Mouse (Mus musculus) kidney, embryonic 15.5 days (tissue): Measurements from ENCODE around the gene Sesn3. TPM values are rescaled to one million over a fixed set of nuclear protein-coding genes. Genes with fewer than 3 reads are reported as not detected.

Source experiments
- ATAC-seq: fragments of 200-750 bp; cut with Nextera tagmentation; replicated peaks from 2 replicates; pipeline ENCODE4 v1.8.0; 2017; ENCODE audit warnings: moderate TSS enrichment; ENCODE audit not compliant: low FRiP score
- H3K27ac ChIP-seq: fragments of 300-500 bp; sonication (generic); 2 replicates; pipeline ENCODE4 v1.5.1; 2015; ENCODE audit warnings: mild to moderate bottlenecking, inconsistent platforms
- H3K27me3 ChIP-seq: fragments of 300-500 bp; sonication (generic); 2 replicates; pipeline ENCODE4 v1.6.1; 2015; ENCODE audit warnings: inconsistent platforms
- H3K36me3 ChIP-seq: fragments of 300-500 bp; sonication (generic); 2 replicates; pipeline ENCODE4 v1.6.1; 2015; ENCODE audit warnings: inconsistent platforms
- H3K4me1 ChIP-seq: fragments of 300-500 bp; sonication (generic); 2 replicates; pipeline ENCODE4 v1.6.1; 2015; ENCODE audit warnings: inconsistent platforms
- H3K4me2 ChIP-seq: fragments of 300-500 bp; sonication (generic); 2 replicates; pipeline ENCODE4 v1.6.1; 2015; ENCODE audit warnings: moderate library complexity, mild to moderate bottlenecking, inconsistent platforms
- H3K4me3 ChIP-seq: fragments of 300-500 bp; sonication (generic); replicated peaks from 2 replicates; pipeline ENCODE4 v1.5.1; 2015; ENCODE audit warnings: mild to moderate bottlenecking, inconsistent platforms
- H3K9ac ChIP-seq: fragments of 300-500 bp; sonication (generic); 2 replicates; pipeline ENCODE4 v1.6.1; 2015; ENCODE audit warnings: mild to moderate bottlenecking, inconsistent platforms
- H3K9me3 ChIP-seq: fragments of 300-500 bp; sonication (generic); replicated peaks from 2 replicates; pipeline ENCODE4 v1.6.1; 2016; ENCODE audit warnings: inconsistent platforms
- WGBS: fragments of 180-500 bp; shearing (Covaris S2); methylation state at CpG from one replicate; pipeline ENCODE4 v1.1.7; 2015; ENCODE audit warnings: mixed read lengths; 5-methylcytosine and 5-hydroxymethylcytosine counted together
- polyA plus RNA-seq: library from polyadenylated mRNA; unstranded; fragments of >200 nt; fragmentation: Nextera tagmentation; extraction: Ambion mirVana; gene quantifications from 2 replicates; pipeline ENCODE4 v1.2.1, GENCODE M21; 2015

Gene Sesn3
- polyA plus RNA-seq, 1 experiment from 2014 or later = 20.9 TPM

GRCm38 (mm10) chr9:14364719-14365118 lies 89.9 kb downstream of the Sesn3 start:
- no peaks in the 10 kb centered on the region for H3K36me3 ChIP-seq
- H3K4me2 ChIP-seq = no peak overlapping the region
- 94% methylated on average over 9 of the region's 9 CpGs for WGBS
- H3K27me3 ChIP-seq = no peaks in the 10 kb centered on the region
- H3K9ac ChIP-seq = no peak overlapping the region
- no peak overlapping the region for H3K4me3 ChIP-seq
- no peaks in the 10 kb centered on the region for H3K9me3 ChIP-seq
- no peak overlapping the region for H3K27ac ChIP-seq
- H3K4me1 ChIP-seq = no peaks in the 10 kb centered on the region
- no peak for ATAC-seq

- H3K9ac ChIP-seq = no peak overlapping the region
- no peak overlapping the region for H3K4me3 ChIP-seq
- H3K27me3 ChIP-seq = no peaks in the 10 kb centered on the region
- no peaks in the 10 kb centered on the region for H3K4me1 ChIP-seq
- 60% methylated on average over 4 of the region's 4 CpGs for WGBS
- ATAC-seq = no peak
- H3K4me2 ChIP-seq = no peak overlapping the region
- peak overlapping the region; percentile 45; the same call in 1 of the 2 replicates for H3K27ac ChIP-seq
- no peaks in the 10 kb centered on the region for H3K9me3 ChIP-seq
- H3K36me3 ChIP-seq = no peaks in the 10 kb centered on the region
Observed at GRCm38 (mm10) chr9:14365481-14366125, 90.7 kb downstream of the Sesn3 start.

DNA sequence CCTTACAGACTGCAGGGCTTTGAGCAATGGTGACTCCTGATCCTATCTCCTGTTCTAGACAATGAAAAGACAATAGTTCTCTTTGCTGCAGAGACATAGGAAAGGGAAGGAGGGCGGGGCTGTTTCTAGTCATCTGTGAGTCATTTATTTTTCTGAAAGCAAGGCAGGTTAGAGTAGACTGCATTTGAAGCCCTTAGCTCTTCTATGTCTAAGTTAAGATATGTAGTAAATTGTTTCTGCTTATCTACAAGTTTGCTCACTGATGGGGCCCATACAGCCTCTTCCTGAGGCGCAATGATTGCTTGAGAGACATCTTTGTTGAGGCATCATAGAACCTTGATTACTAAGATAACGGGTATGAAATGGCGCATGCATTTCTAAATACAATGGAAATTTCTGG lies 93.0 kb downstream of the Sesn3 start:
- H3K9me3 ChIP-seq = no peaks in the 10 kb centered on the region
- WGBS = 95% methylated on average over 4 of the region's 4 CpGs
- ATAC-seq = no peak
- no peaks in the 10 kb centered on the region for H3K36me3 ChIP-seq
- no peaks in the 10 kb centered on the region for H3K4me1 ChIP-seq
- no peak overlapping the region for H3K27ac ChIP-seq
- H3K4me2 ChIP-seq = no peak overlapping the region
- no peak overlapping the region for H3K4me3 ChIP-seq
- H3K27me3 ChIP-seq = no peaks in the 10 kb centered on the region
- no peak overlapping the region for H3K9ac ChIP-seq

GRCm38 (mm10) chr9:14369271-14369670 lies 94.4 kb downstream of the Sesn3 start:
- no peak overlapping the region for H3K9ac ChIP-seq
- H3K27me3 ChIP-seq = no peaks in the 10 kb centered on the region
- ATAC-seq = peak; percentile 75; the same call in 1 of the 2 replicates
- H3K27ac ChIP-seq = no peak overlapping the region
- H3K36me3 ChIP-seq = no peaks in the 10 kb centered on the region
- H3K4me1 ChIP-seq = no peaks in the 10 kb centered on the region
- H3K4me3 ChIP-seq = no peak overlapping the region
- H3K9me3 ChIP-seq = no peaks in the 10 kb centered on the region
- H3K4me2 ChIP-seq = no peak overlapping the region

DNA sequence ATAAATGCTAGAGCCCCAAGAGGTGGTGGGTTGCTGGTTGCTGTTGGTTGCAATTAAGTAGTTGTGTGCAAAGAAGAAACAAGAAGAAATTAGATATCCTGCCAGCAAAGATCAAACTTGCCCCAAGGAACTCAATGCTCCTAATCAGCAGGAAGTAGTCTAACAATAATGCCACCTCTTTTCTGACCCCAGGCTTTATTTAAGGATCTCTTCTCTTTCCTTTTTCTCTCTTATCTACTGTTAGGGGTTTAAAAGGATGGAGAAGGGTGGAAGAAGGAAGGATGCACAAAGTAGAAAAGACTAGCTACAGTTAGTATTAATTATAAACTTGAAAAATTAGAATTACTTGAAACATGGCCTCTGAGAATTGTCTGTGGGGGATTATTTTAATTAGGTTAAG lies 97.6 kb downstream of the Sesn3 start:
- H3K27ac ChIP-seq = no peak overlapping the region
- H3K4me1 ChIP-seq = 0 out of 2 replicates have a peak, but pooled peaks cover 2% of the 10 kb centered on the region
- no peak overlapping the region for H3K4me3 ChIP-seq
- H3K9me3 ChIP-seq = no peaks in the 10 kb centered on the region
- no peak for ATAC-seq
- no peaks in the 10 kb centered on the region for H3K27me3 ChIP-seq
- no peak overlapping the region for H3K4me2 ChIP-seq
- H3K9ac ChIP-seq = no peak overlapping the region
- H3K36me3 ChIP-seq = no peaks in the 10 kb centered on the region

DNA sequence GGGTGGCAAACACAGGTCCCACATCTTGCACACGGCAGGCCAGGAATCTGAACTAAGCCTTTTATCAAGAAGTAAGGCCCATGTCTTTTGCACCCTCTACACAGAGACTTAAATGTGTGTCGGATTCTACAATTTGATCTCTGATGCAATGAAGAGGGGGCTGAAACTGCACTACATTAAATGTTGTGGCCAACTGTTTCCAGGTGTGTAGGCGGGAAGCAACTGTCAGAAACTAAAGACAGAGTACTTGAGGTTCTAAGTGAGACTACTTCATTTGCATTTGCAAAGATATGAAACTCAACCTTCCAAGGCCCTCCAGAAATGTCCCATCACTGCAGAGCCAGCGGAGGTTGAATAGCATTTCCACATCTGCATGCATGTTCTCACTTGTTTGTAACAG lies 101.3 kb downstream of the Sesn3 start:
- Histone ChIP-seq H3K36me3 (no peaks in the 10 kb centered on the region), H3K4me2 (no peak overlapping the region), H3K4me1 (peaks cover 11% of the 10 kb centered on the region; the same call in 1 of the 2 replicates), H3K27ac (no peak overlapping the region), H3K9me3 (no peaks in the 10 kb centered on the region), H3K4me3 (no peak overlapping the region), H3K27me3 (no peaks in the 10 kb centered on the region), H3K9ac (no peak overlapping the region)
- WGBS = 90% methylated on average over 4 of the region's 4 CpGs
- no peak for ATAC-seq

- ATAC-seq = no peak
- Histone ChIP-seq H3K9me3 (no peaks in the 10 kb centered on the region), H3K4me3 (no peak overlapping the region), H3K27ac (no peak overlapping the region), H3K27me3 (0 out of 2 replicates have a peak, but pooled peaks cover 3% of the 10 kb centered on the region), H3K4me2 (no peak overlapping the region), H3K9ac (no peak overlapping the region), H3K36me3 (no peaks in the 10 kb centered on the region), H3K4me1 (peaks cover 22% of the 10 kb centered on the region)
- 86% methylated on average over 2 of the region's 2 CpGs for WGBS
Observed at GRCm38 (mm10) chr9:14378151-14378550, 103.3 kb downstream of the Sesn3 start.

DNA sequence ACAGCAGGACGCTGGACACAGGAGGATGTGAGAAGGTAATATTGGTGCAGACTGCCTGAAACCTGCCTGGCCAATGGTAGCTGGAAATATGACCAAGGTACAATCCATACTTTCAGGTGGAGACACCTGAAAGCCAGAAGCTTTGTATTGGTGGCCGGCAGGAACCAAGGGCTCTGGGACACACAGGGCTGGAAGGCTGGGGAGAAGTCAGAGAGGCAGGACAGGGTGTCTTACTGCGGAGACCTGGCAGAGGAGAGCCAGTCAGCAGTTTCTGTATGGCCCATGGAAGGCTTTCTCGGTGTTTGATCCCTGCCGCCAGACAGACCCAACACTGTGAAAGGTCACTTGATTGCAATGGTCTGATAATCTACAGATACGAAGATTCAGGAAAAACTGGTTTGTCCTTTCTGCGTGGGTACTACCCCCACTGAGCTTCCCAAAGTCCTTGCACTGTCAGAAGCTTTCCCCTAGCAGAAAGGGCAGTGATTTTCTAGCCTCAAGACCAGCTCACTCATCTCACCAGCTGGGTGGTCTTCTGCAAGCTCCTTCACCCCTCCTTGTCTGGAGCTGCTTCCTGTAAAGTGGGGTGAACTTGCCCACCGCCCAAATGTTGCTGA lies 105.0 kb downstream of the Sesn3 start:
- peak overlapping the region; percentile 72 for H3K27ac ChIP-seq
- no peak for ATAC-seq
- H3K27me3 ChIP-seq = 0 out of 2 replicates have a peak, but pooled peaks cover 3% of the 10 kb centered on the region
- H3K9ac ChIP-seq = peak overlapping the region; percentile 56
- 25% methylated on average over 8 of the region's 8 CpGs for WGBS
- no peaks in the 10 kb centered on the region for H3K36me3 ChIP-seq
- H3K9me3 ChIP-seq = no peaks in the 10 kb centered on the region
- peak overlapping the region; percentile 60 for H3K4me3 ChIP-seq
- peak overlapping the region; percentile 91 for H3K4me2 ChIP-seq
- H3K4me1 ChIP-seq = peaks cover 22% of the 10 kb centered on the region

GRCm38 (mm10) chr9:14380386-14381285 lies 105.8 kb downstream of the Sesn3 start:
- Histone ChIP-seq H3K4me2 (peak overlapping the region; percentile 91), H3K9me3 (no peaks in the 10 kb centered on the region), H3K36me3 (no peaks in the 10 kb centered on the region), H3K27ac (peak overlapping the region; percentile 72), H3K9ac (peak overlapping the region; percentile 56), H3K4me1 (peaks cover 22% of the 10 kb centered on the region), H3K4me3 (peak overlapping the region; percentile 60), H3K27me3 (0 out of 2 replicates have a peak, but pooled peaks cover 3% of the 10 kb centered on the region)
- under 1% methylated on average over 76 of the region's 76 CpGs for WGBS
- ATAC-seq = peak; percentile 98

DNA sequence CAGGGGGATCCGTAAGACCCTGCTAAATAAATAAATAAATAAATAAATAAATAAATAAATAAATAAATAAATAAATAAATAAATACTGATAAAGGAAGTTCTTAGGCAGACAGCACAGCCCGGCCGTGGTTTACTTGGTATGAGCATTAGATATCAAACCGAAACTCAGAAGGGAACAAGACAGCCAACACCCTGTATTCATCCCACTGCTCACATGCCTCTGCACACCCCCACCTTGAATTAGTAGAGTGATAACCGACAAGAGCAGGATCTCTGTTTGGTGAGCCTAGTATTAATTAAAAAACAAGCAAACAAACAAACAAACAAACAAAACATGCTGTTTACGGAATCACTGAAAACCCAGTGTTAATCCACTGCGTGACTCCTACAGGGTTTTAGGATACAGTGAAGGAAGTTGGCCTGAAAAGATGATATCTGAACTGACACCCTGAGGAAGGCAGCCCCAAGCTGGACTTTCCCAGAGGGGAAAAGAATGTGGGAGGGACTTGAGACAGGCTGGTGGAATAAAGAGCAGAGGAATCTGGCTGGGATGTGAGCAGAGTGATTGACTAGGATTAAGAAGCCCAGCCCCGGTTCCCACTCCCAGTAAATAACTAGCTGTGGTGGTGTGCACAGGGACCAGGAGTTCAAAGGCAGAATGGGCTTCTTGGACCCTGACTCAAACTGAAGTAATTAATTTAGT lies 106.6 kb downstream of the Sesn3 start, which contains the start of gene Endod1:
Gene Endod1 (minus strand): TSS at position 155 of the 703 bp plus-strand sequence.
- Histone ChIP-seq H3K4me3 (peak within 1 kb of the TSS; percentile 60), H3K4me2 (peak within 1 kb of the TSS; percentile 91), H3K36me3 (no peaks in the 10 kb centered on the region), H3K27me3 (0 out of 2 replicates have a peak, but pooled peaks cover 3% of the 10 kb centered on the region), H3K4me1 (peaks cover 22% of the 10 kb centered on the region), H3K27ac (peak within 1 kb of the TSS; percentile 72), H3K9ac (peak within 1 kb of the TSS; percentile 56), H3K9me3 (no peaks in the 10 kb centered on the region)
- ATAC-seq = peak; percentile 61
- WGBS = 6% methylated on average over 8 of the region's 8 CpGs

DNA sequence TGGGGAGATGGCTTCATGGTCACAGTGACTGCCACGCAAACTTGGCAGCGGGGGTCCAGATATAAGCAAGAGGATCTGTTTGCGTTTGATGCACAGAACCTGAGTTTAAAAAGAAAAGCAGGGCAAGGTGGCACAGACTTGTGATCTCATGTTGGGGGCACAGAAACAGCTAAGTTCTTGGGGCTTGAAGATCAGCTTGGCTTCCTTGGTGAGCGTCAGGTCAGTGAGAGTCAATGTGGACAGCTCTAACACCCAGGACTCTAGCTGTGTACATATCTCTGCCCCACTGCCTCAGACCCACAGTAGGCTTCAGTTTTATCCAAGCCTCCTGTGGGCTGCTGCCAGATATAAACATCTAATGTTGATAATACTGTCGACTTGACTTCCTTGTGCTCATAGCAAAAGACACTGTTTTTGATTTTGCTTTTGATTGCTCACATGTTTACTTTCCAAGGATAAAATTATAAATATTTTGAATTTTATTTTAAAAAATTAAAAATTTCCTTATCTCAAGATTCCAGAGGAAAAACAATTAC lies 107.5 kb downstream of the Sesn3 start:
- H3K4me2 ChIP-seq = peak overlapping the region; percentile 91
- WGBS = 79% methylated on average over 5 of the region's 5 CpGs
- no peaks in the 10 kb centered on the region for H3K36me3 ChIP-seq
- no peaks in the 10 kb centered on the region for H3K9me3 ChIP-seq
- H3K27ac ChIP-seq = no peak overlapping the region
- H3K9ac ChIP-seq = no peak overlapping the region
- ATAC-seq = no peak
- peaks cover 20% of the 10 kb centered on the region for H3K4me1 ChIP-seq
- H3K4me3 ChIP-seq = no peak overlapping the region
- 0 out of 2 replicates have a peak, but pooled peaks cover 3% of the 10 kb centered on the region for H3K27me3 ChIP-seq
